12 mouse cellular contexts compared by ENCODE assay signal in genomic region chr7:128937976-128938730, GRCm38 (mm10).
DNase-seq lines count a peak whose midpoint lies in the region; ATAC-seq lines count a peak whose summit lies in the region.
"Had no signal": no experiment of that assay in that cellular context is flagged by ENCODE, and none has a peak within 500 bp of the region (broad histone marks: within the 10 kb centered on the region; RNA-seq: fewer than 3 reads in every experiment).

No protein-coding gene starts in this region.

- no peaks in the 10 kb centered on the region for H3K27me3 ChIP-seq in hindbrain, embryonic 11.5 days (ENCODE audit: control insufficient read depth, insufficient read depth, low read length)
- H3K27me3 ChIP-seq in hindbrain, embryonic 13.5 days: no peaks in the 10 kb centered on the region
- H3K27me3 ChIP-seq in neural tube, embryonic 15.5 days (replicated peaks): no peaks in the 10 kb centered on the region
- no peaks in the 10 kb centered on the region for H3K27me3 ChIP-seq in forebrain, embryonic 13.5 days
- H3K27me3 ChIP-seq: hindbrain, embryonic 15.5 days; Patski had no signal

- H3K4me3 ChIP-seq in hindbrain, embryonic 11.5 days (ENCODE audit: low read depth, low read length): no peak overlapping the region
- no peak overlapping the region for H3K4me3 ChIP-seq in hindbrain, embryonic 13.5 days
- no peak overlapping the region for H3K4me3 ChIP-seq in neural tube, embryonic 15.5 days (replicated peaks)
- no peak overlapping the region for H3K4me3 ChIP-seq in forebrain, embryonic 13.5 days
- H3K4me3 ChIP-seq: hindbrain, embryonic 15.5 days; midbrain, embryonic 10.5 days had no signal

- H3K4me1 ChIP-seq in hindbrain, embryonic 11.5 days (replicated peaks; ENCODE audit: control insufficient read depth, insufficient read depth, low read length): no peaks in the 10 kb centered on the region
- no peaks in the 10 kb centered on the region for H3K4me1 ChIP-seq in hindbrain, embryonic 13.5 days (replicated peaks)
- H3K4me1 ChIP-seq in neural tube, embryonic 15.5 days: no peaks in the 10 kb centered on the region
- no peaks in the 10 kb centered on the region for H3K4me1 ChIP-seq in forebrain, embryonic 13.5 days
- H3K4me1 ChIP-seq: hindbrain, embryonic 15.5 days; midbrain, embryonic 10.5 days had no signal

- no peak for ATAC-seq in hindbrain, embryonic 11.5 days (ENCODE audit: low FRiP score)
- ATAC-seq in hindbrain, embryonic 13.5 days (ENCODE audit: low FRiP score): no peak
- ATAC-seq in neural tube, embryonic 15.5 days (ENCODE audit: low FRiP score): no peak
- ATAC-seq in megakaryocyte-erythroid progenitor cell, adult 5-6 weeks (replicated peaks; ENCODE audit: low FRiP score, low TSS enrichment, poor library complexity, severe bottlenecking): no peak
- no peak for ATAC-seq in forebrain, embryonic 13.5 days
- ATAC-seq: Patski had no signal

- no peaks in the 10 kb centered on the region for H3K9me3 ChIP-seq in hindbrain, embryonic 11.5 days (ENCODE audit: control insufficient read depth, low read length)
- no peaks in the 10 kb centered on the region for H3K9me3 ChIP-seq in hindbrain, embryonic 13.5 days
- no peaks in the 10 kb centered on the region for H3K9me3 ChIP-seq in neural tube, embryonic 15.5 days (replicated peaks)
- H3K9me3 ChIP-seq in forebrain, embryonic 13.5 days (replicated peaks): no peaks in the 10 kb centered on the region
- H3K9me3 ChIP-seq: hindbrain, embryonic 15.5 days; midbrain, embryonic 10.5 days had no signal

- DNase-seq in hindbrain, embryonic 11.5 days (ENCODE audit: low spot score): peak; percentile 51
- peak; percentile 26 for DNase-seq in neural tube, embryonic 10.5 days (ENCODE audit: extremely low spot score, low spot score)
- peak; percentile 46 for DNase-seq in embryo, embryonic 11.5 days (ENCODE audit: low read depth, low spot score)
- DNase-seq in testis, postnatal 14 days (ENCODE audit: low spot score): peak; percentile 5
- DNase-seq: thymus, postnatal 25 days had no signal

- H3K27ac ChIP-seq in hindbrain, embryonic 11.5 days (ENCODE audit: low read depth, low read length): no peak overlapping the region
- no peak overlapping the region for H3K27ac ChIP-seq in hindbrain, embryonic 13.5 days
- no peak overlapping the region for H3K27ac ChIP-seq in neural tube, embryonic 15.5 days (replicated peaks)
- no peak overlapping the region for H3K27ac ChIP-seq in forebrain, embryonic 13.5 days
- H3K27ac ChIP-seq: hindbrain, embryonic 15.5 days; midbrain, embryonic 10.5 days had no signal

- no peak overlapping the region for H3K4me2 ChIP-seq in hindbrain, embryonic 11.5 days (replicated peaks; ENCODE audit: low read depth, low read length)
- H3K4me2 ChIP-seq in hindbrain, embryonic 13.5 days: no peak overlapping the region
- H3K4me2 ChIP-seq in neural tube, embryonic 15.5 days: no peak overlapping the region
- no peak overlapping the region for H3K4me2 ChIP-seq in forebrain, embryonic 13.5 days
- H3K4me2 ChIP-seq: hindbrain, embryonic 15.5 days had no signal

- WGBS in hindbrain, embryonic 11.5 days: 50% methylated on average over 6 of the region's 6 CpGs
- WGBS in hindbrain, embryonic 13.5 days: 52% methylated on average over 6 of the region's 6 CpGs
- WGBS in neural tube, embryonic 15.5 days: 53% methylated on average over 6 of the region's 6 CpGs
- WGBS in forebrain, embryonic 13.5 days: 38% methylated on average over 6 of the region's 6 CpGs

- no peaks in the 10 kb centered on the region for H3K36me3 ChIP-seq in hindbrain, embryonic 11.5 days (ENCODE audit: control insufficient read depth, insufficient read depth, low read length)
- no peaks in the 10 kb centered on the region for H3K36me3 ChIP-seq in hindbrain, embryonic 13.5 days
- no peaks in the 10 kb centered on the region for H3K36me3 ChIP-seq in neural tube, embryonic 15.5 days
- H3K36me3 ChIP-seq in forebrain, embryonic 13.5 days (ENCODE audit: poor library complexity, severe bottlenecking): no peaks in the 10 kb centered on the region
- H3K36me3 ChIP-seq: hindbrain, embryonic 15.5 days; midbrain, embryonic 10.5 days had no signal

- H3K9ac ChIP-seq in hindbrain, embryonic 11.5 days (ENCODE audit: low read depth, low read length): no peak overlapping the region
- no peak overlapping the region for H3K9ac ChIP-seq in hindbrain, embryonic 13.5 days
- H3K9ac ChIP-seq in neural tube, embryonic 15.5 days (replicated peaks): no peak overlapping the region
- no peak overlapping the region for H3K9ac ChIP-seq in forebrain, embryonic 13.5 days
- H3K9ac ChIP-seq: hindbrain, embryonic 15.5 days had no signal
